Mouse (Mus musculus): ENCODE results near the gene Phc1. TPM values are rescaled to one million over a fixed set of nuclear protein-coding genes. Genes with fewer than 3 reads are reported as not detected.
"Not testable (repeated sequence)": the region's sequence is repeated elsewhere in the genome, so short reads cannot be mapped to it uniquely, and the experiment has no call there.

The Phc1 gene
- polyA plus RNA-seq, 1 experiment from 2014 or later = 21.1 TPM

- no peak overlapping the region for H3K9ac ChIP-seq
- 66% methylated on average over 9 of the region's 9 CpGs for WGBS
- no peak overlapping the region for H3K4me2 ChIP-seq
- no peak overlapping the region for H3K4me3 ChIP-seq (replicated peaks)
- H3K4me1 ChIP-seq = no peaks in the 10 kb centered on the region
- no peaks in the 10 kb centered on the region for H3K9me3 ChIP-seq (replicated peaks)
- H3K27ac ChIP-seq = no peak overlapping the region
- no peaks in the 10 kb centered on the region for H3K36me3 ChIP-seq
- no peaks in the 10 kb centered on the region for H3K27me3 ChIP-seq
- no peak for ATAC-seq (replicated peaks; ENCODE audit: low FRiP score)
Measured at GRCm38 (mm10) chr6:122355909-122356308, 15.5 kb upstream of the Phc1 start.

GRCm38 (mm10) chr6:122347326-122347725 lies 7.0 kb upstream of the Phc1 start:
- H3K4me2 ChIP-seq; H3K9me3 ChIP-seq (replicated peaks); H3K4me3 ChIP-seq (replicated peaks); H3K9ac ChIP-seq; H3K36me3 ChIP-seq; H3K27ac ChIP-seq; H3K27me3 ChIP-seq; ATAC-seq (replicated peaks; ENCODE audit: low FRiP score): not testable (repeated sequence)
- peaks cover 19% of the 10 kb centered on the region for H3K4me1 ChIP-seq
- WGBS = 75% methylated on average over 1 of the region's 1 CpGs

GRCm38 (mm10) chr6:122346399-122346798 lies 6.0 kb upstream of the Phc1 start:
- ATAC-seq (replicated peaks; ENCODE audit: low FRiP score) = no peak
- H3K4me1 ChIP-seq = peaks cover 21% of the 10 kb centered on the region
- no peaks in the 10 kb centered on the region for H3K9me3 ChIP-seq (replicated peaks)
- H3K36me3 ChIP-seq = no peaks in the 10 kb centered on the region
- no peak overlapping the region for H3K4me3 ChIP-seq (replicated peaks)
- no peak overlapping the region for H3K9ac ChIP-seq
- 78% methylated on average over 7 of the region's 7 CpGs for WGBS
- H3K4me2 ChIP-seq = no peak overlapping the region
- H3K27ac ChIP-seq = no peak overlapping the region
- no peaks in the 10 kb centered on the region for H3K27me3 ChIP-seq

- 88% methylated on average over 6 of the region's 6 CpGs for WGBS
- no peak overlapping the region for H3K4me3 ChIP-seq (replicated peaks)
- H3K27me3 ChIP-seq = no peaks in the 10 kb centered on the region
- ATAC-seq (replicated peaks; ENCODE audit: low FRiP score) = no peak
- peaks cover 24% of the 10 kb centered on the region for H3K4me1 ChIP-seq
- H3K27ac ChIP-seq = no peak overlapping the region
- no peak overlapping the region for H3K4me2 ChIP-seq
- no peaks in the 10 kb centered on the region for H3K36me3 ChIP-seq
- H3K9me3 ChIP-seq (replicated peaks) = no peaks in the 10 kb centered on the region
- H3K9ac ChIP-seq = no peak overlapping the region
Measured at GRCm38 (mm10) chr6:122345731-122346130, 5.4 kb upstream of the Phc1 start.

GRCm38 (mm10) chr6:122344386-122345116 lies 4.2 kb upstream of the Phc1 start:
- peak; percentile 68 for ATAC-seq (replicated peaks; ENCODE audit: low FRiP score)
- no peaks in the 10 kb centered on the region for H3K27me3 ChIP-seq
- WGBS = 38% methylated on average over 9 of the region's 9 CpGs
- no peaks in the 10 kb centered on the region for H3K9me3 ChIP-seq (replicated peaks)
- no peak overlapping the region for H3K9ac ChIP-seq
- no peaks in the 10 kb centered on the region for H3K36me3 ChIP-seq
- no peak overlapping the region for H3K4me3 ChIP-seq (replicated peaks)
- peak overlapping the region; percentile 65; the same call in 1 of the 2 replicates for H3K27ac ChIP-seq
- H3K4me2 ChIP-seq = no peak overlapping the region
- peaks cover 30% of the 10 kb centered on the region for H3K4me1 ChIP-seq

GRCm38 (mm10) chr6:122343719-122344118 lies 3.4 kb upstream of the Phc1 start:
- 41% methylated on average over 10 of the region's 10 CpGs for WGBS
- no peaks in the 10 kb centered on the region for H3K36me3 ChIP-seq

GRCm38 (mm10) chr6:122342125-122342524 lies 1.8 kb upstream of the Phc1 start:
- Histone ChIP-seq H3K4me3 (replicated peaks) (no peak overlapping the region), H3K9me3 (replicated peaks) (no peaks in the 10 kb centered on the region), H3K36me3 (no peaks in the 10 kb centered on the region), H3K9ac (no peak overlapping the region), H3K27me3 (no peaks in the 10 kb centered on the region), H3K4me1 (peaks cover 44% of the 10 kb centered on the region), H3K27ac (no peak overlapping the region), H3K4me2 (no peak overlapping the region)
- ATAC-seq (replicated peaks; ENCODE audit: low FRiP score) = no peak
- WGBS = 31% methylated on average over 5 of the region's 5 CpGs

More at GRCm38 (mm10) chr6:122343719-122344118, 3.4 kb upstream of the Phc1 start:
- no peak for ATAC-seq (replicated peaks; ENCODE audit: low FRiP score)
- Histone ChIP-seq H3K4me3 (replicated peaks) (no peak overlapping the region), H3K9me3 (replicated peaks) (no peaks in the 10 kb centered on the region), H3K4me2 (no peak overlapping the region), H3K27me3 (no peaks in the 10 kb centered on the region), H3K27ac (no peak overlapping the region), H3K4me1 (peaks cover 34% of the 10 kb centered on the region), H3K9ac (no peak overlapping the region)

GRCm38 (mm10) chr6:122341038-122341810 lies 863 bp upstream of the Phc1 start:
- H3K27ac ChIP-seq = no peak overlapping the region
- H3K36me3 ChIP-seq = peaks cover 6% of the 10 kb centered on the region
- H3K4me2 ChIP-seq = peak overlapping the region; percentile 68; the same call in 1 of the 2 replicates
- no peaks in the 10 kb centered on the region for H3K9me3 ChIP-seq (replicated peaks)
- H3K9ac ChIP-seq = no peak overlapping the region
- no peak for ATAC-seq (replicated peaks; ENCODE audit: low FRiP score)
- WGBS = 41% methylated on average over 7 of the region's 7 CpGs
- H3K27me3 ChIP-seq = no peaks in the 10 kb centered on the region
- peaks cover 44% of the 10 kb centered on the region for H3K4me1 ChIP-seq
- no peak overlapping the region for H3K4me3 ChIP-seq (replicated peaks)

GRCm38 (mm10) chr6:122339648-122340341 lies 566 bp downstream of the Phc1 start:
- ATAC-seq (replicated peaks; ENCODE audit: low FRiP score) = peak; percentile 90
- under 1% methylated on average over 39 of the region's 71 CpGs for WGBS
- H3K9me3 ChIP-seq (replicated peaks) = no peaks in the 10 kb centered on the region
- H3K27me3 ChIP-seq = no peaks in the 10 kb centered on the region
- H3K36me3 ChIP-seq = peaks cover 20% of the 10 kb centered on the region
- peak overlapping the region; percentile 68 for H3K4me2 ChIP-seq
- H3K4me1 ChIP-seq = peaks cover 37% of the 10 kb centered on the region
- peak overlapping the region; percentile 76 for H3K4me3 ChIP-seq (replicated peaks)
- peak overlapping the region; percentile 69 for H3K9ac ChIP-seq
- peak overlapping the region; percentile 97 for H3K27ac ChIP-seq

GRCm38 (mm10) chr6:122339047-122339647 lies 1.2 kb downstream of the Phc1 start:
- Histone ChIP-seq H3K4me1 (peaks cover 31% of the 10 kb centered on the region), H3K9ac (peak overlapping the region; percentile 69), H3K4me2 (peak overlapping the region; percentile 68), H3K36me3 (peaks cover 26% of the 10 kb centered on the region), H3K4me3 (replicated peaks) (peak overlapping the region; percentile 76), H3K9me3 (replicated peaks) (no peaks in the 10 kb centered on the region), H3K27ac (peak overlapping the region; percentile 97), H3K27me3 (no peaks in the 10 kb centered on the region)
- WGBS = under 1% methylated on average over 39 of the region's 51 CpGs
- ATAC-seq (replicated peaks; ENCODE audit: low FRiP score) = peak; percentile 87

- peaks cover 42% of the 10 kb centered on the region for H3K36me3 ChIP-seq
- no peaks in the 10 kb centered on the region for H3K9me3 ChIP-seq (replicated peaks)
- H3K4me3 ChIP-seq (replicated peaks) = no peak overlapping the region
- 51% methylated on average over 6 of the region's 6 CpGs for WGBS
- no peak overlapping the region for H3K9ac ChIP-seq
- H3K4me2 ChIP-seq = no peak overlapping the region
- ATAC-seq (replicated peaks; ENCODE audit: low FRiP score) = no peak
- H3K27me3 ChIP-seq = no peaks in the 10 kb centered on the region
- no peak overlapping the region for H3K27ac ChIP-seq
- peaks cover 26% of the 10 kb centered on the region for H3K4me1 ChIP-seq
Measured at GRCm38 (mm10) chr6:122337546-122337945, 2.8 kb downstream of the Phc1 start.

Measured in kidney, embryonic 15.5 days (tissue).